Mouse (Mus musculus) testis, adult 2 months (tissue): Measurements from ENCODE around the gene Lcn6. TPM values are rescaled to one million over a fixed set of nuclear protein-coding genes. Genes with fewer than 3 reads are reported as not detected.

ENCODE experiments used
- H3K27ac ChIP-seq: fragments of 200-500 bp; 2 replicates; pipeline ENCODE4 v1.5.1; 2012; ENCODE audit warnings: low read depth, low read length; ENCODE audit not compliant: control insufficient read depth, insufficient read depth
- H3K27me3 ChIP-seq: fragments of 200-500 bp; 2 replicates; pipeline ENCODE4 v1.6.1; 2012; ENCODE audit warnings: mild to moderate bottlenecking, low read length, moderate library complexity; ENCODE audit not compliant: control insufficient read depth, insufficient read depth
- H3K36me3 ChIP-seq: fragments of 200-500 bp; 2 replicates; pipeline ENCODE4 v1.6.1; 2012; ENCODE audit warnings: mild to moderate bottlenecking, low read length; ENCODE audit not compliant: control insufficient read depth, insufficient read depth
- H3K4me1 ChIP-seq: fragments of 200-500 bp; 2 replicates; pipeline ENCODE4 v1.6.1; 2012; ENCODE audit warnings: low read length; ENCODE audit not compliant: control insufficient read depth, insufficient read depth
- H3K4me3 ChIP-seq: fragments of 200-500 bp; 2 replicates; pipeline ENCODE4 v1.5.1; 2012; ENCODE audit warnings: low read depth, mild to moderate bottlenecking, low read length, moderate library complexity, mixed read lengths; ENCODE audit not compliant: control insufficient read depth
- CTCF ChIP-seq: fragments of 200-500 bp; IDR thresholded peaks from 2 replicates; pipeline ENCODE4 v1.5.1; 2012; ENCODE audit warnings: low read depth, mild to moderate bottlenecking, inconsistent platforms, low read length, moderate library complexity; ENCODE audit not compliant: control insufficient read depth, insufficient read depth, insufficient replicate concordance
- POLR2A ChIP-seq: fragments of 200-500 bp; IDR thresholded peaks from 2 replicates; pipeline ENCODE4 v1.6.1; 2012; ENCODE audit warnings: low read depth, mild to moderate bottlenecking, inconsistent platforms, low read length, moderate library complexity; ENCODE audit not compliant: control insufficient read depth
- polyA plus RNA-seq: library from polyadenylated mRNA; depleted of rRNA; stranded (reverse); fragments of >200 nt; gene quantifications from 2 replicates; pipeline ENCODE4 v1.2.3, GENCODE M21; 2012; rRNA removed

The Lcn6 gene
- polyA plus RNA-seq, result not detected in 2 replicates

- no peaks in the 10 kb centered on the region for H3K4me1 ChIP-seq
- H3K36me3 ChIP-seq, result no peaks in the 10 kb centered on the region
- H3K27ac ChIP-seq, result no peak within 1 kb of the TSS
- no peaks in the 10 kb centered on the region for H3K27me3 ChIP-seq
- TF ChIP-seq POLR2A (no peak), CTCF (no peak)
- H3K4me3 ChIP-seq, result no peak within 1 kb of the TSS
Measured at GRCm38 (mm10) chr2:25676486-25676885, at the start of gene Lcn6. Gene Lcn6, plus strand, starts transcription at chr2:25676786.

GRCm38 (mm10) chr2:25627811-25628210 is 48.8 kb upstream of the Lcn6 start, which contains the start of gene Fcna:
Gene Fcna, minus strand, starts transcription at chr2:25628030.
- Histone ChIP-seq H3K27ac (no peak within 1 kb of the TSS), H3K27me3 (no peaks in the 10 kb centered on the region), H3K36me3 (no peaks in the 10 kb centered on the region), H3K4me3 (no peak within 1 kb of the TSS), H3K4me1 (no peaks in the 10 kb centered on the region; the same call in 1 of the 2 replicates)
- no peak for TF ChIP-seq CTCF
- TF ChIP-seq POLR2A, result no peak

DNA sequence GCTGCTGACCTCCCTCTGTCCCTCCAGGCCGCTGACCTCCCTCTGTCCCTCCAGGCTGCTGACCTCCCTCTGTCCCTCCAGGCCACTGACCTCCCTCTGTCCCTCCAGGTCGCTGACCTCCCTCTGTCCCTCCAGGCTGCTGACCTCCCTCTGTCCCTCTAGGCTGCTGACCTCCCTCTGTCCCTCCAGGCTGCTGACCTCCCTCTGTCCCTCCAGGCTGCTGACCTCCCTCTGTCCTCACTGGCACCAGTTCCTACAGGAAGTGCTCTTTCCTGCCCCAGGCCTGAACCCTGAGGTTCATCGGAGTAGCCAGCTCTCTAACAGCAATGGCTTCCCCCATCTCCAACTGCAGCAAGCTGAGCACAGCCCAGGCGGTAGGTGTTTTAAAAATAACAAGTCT is 47.8 kb upstream of the Lcn6 start:
- Histone ChIP-seq H3K27me3 (no peaks in the 10 kb centered on the region), H3K4me3 (no peak overlapping the region), H3K36me3 (no peaks in the 10 kb centered on the region), H3K4me1 (no peaks in the 10 kb centered on the region; the same call in 1 of the 2 replicates), H3K27ac (no peak overlapping the region)
- TF ChIP-seq CTCF (no peak), POLR2A (no peak)

GRCm38 (mm10) chr2:25633616-25634015 is 43.0 kb upstream of the Lcn6 start:
- TF ChIP-seq CTCF (no peak), POLR2A (no peak; the same call in 1 of the 2 replicates)
- H3K27me3 ChIP-seq, result no peaks in the 10 kb centered on the region

GRCm38 (mm10) chr2:25634046-25634445 is 42.5 kb upstream of the Lcn6 start:
- TF ChIP-seq POLR2A (no peak), CTCF (no peak)
- Histone ChIP-seq H3K27me3 (no peaks in the 10 kb centered on the region), H3K4me1 (no peaks in the 10 kb centered on the region), H3K4me3 (no peak overlapping the region), H3K27ac (no peak overlapping the region), H3K36me3 (no peaks in the 10 kb centered on the region)

More at GRCm38 (mm10) chr2:25633616-25634015, 43.0 kb upstream of the Lcn6 start:
- Histone ChIP-seq H3K27ac (no peak overlapping the region), H3K4me3 (no peak overlapping the region), H3K36me3 (no peaks in the 10 kb centered on the region), H3K4me1 (no peaks in the 10 kb centered on the region)

- Histone ChIP-seq H3K4me3 (no peak overlapping the region), H3K27me3 (no peaks in the 10 kb centered on the region), H3K4me1 (no peaks in the 10 kb centered on the region), H3K36me3 (no peaks in the 10 kb centered on the region), H3K27ac (no peak overlapping the region)
- no peak for TF ChIP-seq POLR2A
- TF ChIP-seq CTCF, result peak; percentile 9; the same call in 1 of the 2 replicates
Measured at GRCm38 (mm10) chr2:25639890-25640289, 36.7 kb upstream of the Lcn6 start.

- TF ChIP-seq POLR2A (no peak), CTCF (no peak)
- H3K36me3 ChIP-seq, result no peaks in the 10 kb centered on the region
- H3K4me3 ChIP-seq, result no peak within 1 kb of the TSS
- no peaks in the 10 kb centered on the region for H3K4me1 ChIP-seq
- no peak within 1 kb of the TSS for H3K27ac ChIP-seq
- H3K27me3 ChIP-seq, result no peaks in the 10 kb centered on the region
Measured at GRCm38 (mm10) chr2:25652902-25653301, 23.7 kb upstream of the Lcn6 start, which contains the start of gene Lcn8. Gene Lcn8, plus strand, starts transcription at chr2:25653120.

DNA sequence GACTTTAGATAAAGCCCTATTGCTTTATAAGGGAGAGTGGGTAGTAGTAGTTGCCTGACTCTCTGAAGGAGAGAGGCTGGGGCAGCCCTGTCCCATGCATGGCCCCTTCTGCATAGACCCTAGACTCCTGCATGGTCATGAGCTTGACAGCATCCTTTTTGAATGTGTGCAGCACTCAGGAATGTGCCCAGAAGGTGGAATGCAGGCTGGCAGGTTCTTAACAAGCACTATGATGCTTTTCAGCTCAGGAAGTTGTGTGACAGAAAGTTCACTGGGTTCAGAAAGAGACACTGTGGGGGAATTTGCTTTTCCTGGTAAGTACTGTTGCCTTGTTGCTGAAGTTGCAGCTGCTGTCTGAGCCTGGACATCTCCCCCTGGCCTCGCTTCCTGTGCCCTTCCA is 22.1 kb upstream of the Lcn6 start:
- H3K27me3 ChIP-seq, result no peaks in the 10 kb centered on the region
- no peaks in the 10 kb centered on the region for H3K36me3 ChIP-seq
- H3K4me3 ChIP-seq, result no peak overlapping the region
- TF ChIP-seq POLR2A, result no peak
- TF ChIP-seq CTCF, result no peak
- H3K4me1 ChIP-seq, result no peaks in the 10 kb centered on the region
- no peak overlapping the region for H3K27ac ChIP-seq
